Mouse (Mus musculus) hindbrain, embryonic 12.5 days (tissue): Measurements from ENCODE around the gene Thap4. TPM values are rescaled to one million over a fixed set of nuclear protein-coding genes. Genes with fewer than 3 reads are reported as not detected.

Experiments
- ATAC-seq: fragments of 200-750 bp; cut with Nextera tagmentation; 2 replicates; pipeline ENCODE4 v1.8.0; 2017; ENCODE audit warnings: moderate TSS enrichment; ENCODE audit not compliant: low FRiP score
- H3K27ac ChIP-seq: fragments of 300-500 bp; sonication (generic); 2 replicates; pipeline ENCODE4 v1.5.1; 2016; ENCODE audit warnings: mild to moderate bottlenecking
- H3K27me3 ChIP-seq: fragments of 300-500 bp; sonication (generic); 2 replicates; pipeline ENCODE4 v1.6.1; 2016; ENCODE audit warnings: mild to moderate bottlenecking
- H3K36me3 ChIP-seq: fragments of 300-500 bp; sonication (generic); 2 replicates; pipeline ENCODE4 v1.6.1; 2016; ENCODE audit warnings: mild to moderate bottlenecking
- H3K4me1 ChIP-seq: fragments of 300-500 bp; sonication (generic); 2 replicates; pipeline ENCODE4 v1.6.1; 2016
- H3K4me2 ChIP-seq: fragments of 300-500 bp; sonication (generic); replicated peaks from 2 replicates; pipeline ENCODE4 v1.6.1; 2016; ENCODE audit warnings: mild to moderate bottlenecking
- H3K4me3 ChIP-seq: fragments of 300-500 bp; sonication (generic); 2 replicates; pipeline ENCODE4 v1.5.1; 2016; ENCODE audit warnings: mild to moderate bottlenecking
- H3K9ac ChIP-seq: fragments of 300-500 bp; sonication (generic); 2 replicates; pipeline ENCODE4 v1.6.1; 2016; ENCODE audit warnings: mild to moderate bottlenecking, moderate library complexity
- H3K9me3 ChIP-seq: fragments of 300-500 bp; sonication (generic); replicated peaks from 2 replicates; pipeline ENCODE4 v1.6.1; 2016; ENCODE audit warnings: mild to moderate bottlenecking
- WGBS: fragments of 180-500 bp; shearing (Covaris S2); methylation state at CpG from one replicate; pipeline ENCODE4 v1.1.7; 2016; 5-methylcytosine and 5-hydroxymethylcytosine counted together
- polyA plus RNA-seq: library from polyadenylated mRNA; unstranded; fragments of >200 nt; fragmentation: Nextera tagmentation; extraction: Ambion mirVana; gene quantifications from 2 replicates; pipeline ENCODE4 v1.2.1, GENCODE M21; 2016

Thap4 gene
- polyA plus RNA-seq, 1 experiment from 2014 or later = 39.5 TPM

DNA sequence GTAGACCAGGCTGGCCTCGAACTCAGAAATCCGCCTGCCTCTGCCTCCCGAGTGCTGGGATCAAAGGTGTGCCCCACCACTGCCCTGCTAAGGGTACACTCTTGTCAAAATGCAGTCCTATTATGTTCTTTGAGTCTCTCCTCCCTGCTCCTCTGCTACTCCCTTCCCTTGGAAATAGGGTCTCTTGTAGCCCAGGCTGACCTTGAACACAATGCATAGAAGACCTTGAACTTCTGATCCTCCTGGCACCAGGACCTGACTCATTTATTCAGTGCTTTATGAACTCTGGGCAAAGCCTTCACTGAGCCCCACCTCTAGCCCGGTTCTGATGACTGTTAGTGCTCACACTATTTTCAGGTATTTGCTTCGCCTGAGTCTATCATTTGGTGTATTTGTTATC is 17.0 kb downstream of the Thap4 start:
- no peaks in the 10 kb centered on the region for H3K36me3 ChIP-seq
- H3K27me3 ChIP-seq = no peaks in the 10 kb centered on the region
- WGBS = 97% methylated on average over 5 of the region's 5 CpGs
- no peak overlapping the region for H3K9ac ChIP-seq
- no peak overlapping the region for H3K4me3 ChIP-seq
- no peak for ATAC-seq
- no peak overlapping the region for H3K4me2 ChIP-seq
- no peaks in the 10 kb centered on the region for H3K9me3 ChIP-seq
- no peak overlapping the region for H3K27ac ChIP-seq
- no peaks in the 10 kb centered on the region for H3K4me1 ChIP-seq

DNA sequence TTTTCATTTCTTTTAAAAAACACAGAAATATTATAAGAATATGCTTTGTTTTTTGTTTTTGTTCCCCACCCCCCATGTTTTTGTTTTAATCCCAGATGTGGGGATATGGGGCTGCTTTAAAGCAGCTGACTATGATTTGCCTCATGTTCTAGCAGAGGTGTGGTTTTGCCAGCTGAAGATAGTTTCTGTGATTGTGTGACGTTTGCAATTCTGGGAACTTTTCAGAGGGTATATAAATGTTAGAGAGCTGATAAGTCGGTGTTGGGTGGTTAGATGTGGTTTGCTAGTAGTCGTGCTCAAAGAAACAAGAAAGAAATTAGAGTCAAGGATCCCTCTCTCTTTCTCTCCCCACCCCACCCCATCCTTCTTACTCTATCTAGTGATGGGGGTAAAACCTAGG is 18.8 kb downstream of the Thap4 start:
- Histone ChIP-seq H3K4me3 (no peak overlapping the region), H3K36me3 (no peaks in the 10 kb centered on the region)
- 88% methylated on average over 3 of the region's 3 CpGs for WGBS

DNA sequence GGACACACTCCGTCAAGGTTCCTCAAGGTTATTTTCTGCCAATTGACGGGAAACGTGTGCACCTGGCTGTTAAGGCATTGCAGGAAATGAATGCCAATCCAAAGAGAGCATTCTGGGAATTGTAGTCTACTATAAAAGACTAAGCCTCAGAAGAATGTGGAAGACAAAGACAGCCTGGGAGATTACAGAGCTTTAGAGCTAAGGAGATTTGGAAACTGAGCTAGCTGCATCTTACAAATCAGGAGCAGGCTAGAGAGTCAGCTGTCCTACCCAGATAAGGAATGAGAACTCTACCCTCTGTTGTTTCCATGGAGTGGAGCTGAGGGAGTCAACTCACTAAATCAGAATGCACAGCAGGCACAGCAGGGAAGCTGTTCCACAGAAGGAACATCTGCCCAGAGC is 22.8 kb downstream of the Thap4 start:
- 21% methylated on average over 3 of the region's 3 CpGs for WGBS
- Histone ChIP-seq H3K9me3 (no peaks in the 10 kb centered on the region), H3K27me3 (no peaks in the 10 kb centered on the region), H3K4me1 (peaks cover 5% of the 10 kb centered on the region), H3K9ac (no peak overlapping the region), H3K36me3 (no peaks in the 10 kb centered on the region), H3K27ac (no peak overlapping the region), H3K4me3 (no peak overlapping the region), H3K4me2 (no peak overlapping the region)
- no peak for ATAC-seq

More for the DNA sequence above, 18.8 kb downstream of the Thap4 start:
- ATAC-seq = no peak
- Histone ChIP-seq H3K27ac (no peak overlapping the region), H3K9me3 (no peaks in the 10 kb centered on the region), H3K4me1 (peaks cover 5% of the 10 kb centered on the region), H3K27me3 (no peaks in the 10 kb centered on the region), H3K9ac (no peak overlapping the region), H3K4me2 (no peak overlapping the region)

DNA sequence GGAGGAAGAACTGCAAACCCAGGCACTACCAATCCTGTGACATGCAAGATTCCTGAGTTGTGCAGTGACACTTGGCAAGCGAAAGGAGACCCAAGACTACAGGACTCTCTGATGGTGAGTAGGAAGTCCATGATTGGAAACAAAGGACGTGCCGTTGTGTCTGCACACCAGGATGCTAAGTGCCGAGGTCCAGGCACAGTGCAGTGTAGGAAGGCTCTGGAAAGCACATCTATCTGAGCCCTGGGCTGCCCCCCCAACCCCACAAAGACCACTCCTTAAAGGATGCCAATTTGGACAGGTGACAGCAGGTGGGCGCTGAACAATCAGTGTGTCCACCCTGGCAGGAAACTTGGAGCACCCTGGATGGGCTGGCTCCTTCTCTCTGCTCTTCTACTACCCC is 23.6 kb downstream of the Thap4 start:
- Histone ChIP-seq H3K9ac (no peak overlapping the region), H3K27me3 (no peaks in the 10 kb centered on the region), H3K4me2 (no peak overlapping the region), H3K27ac (no peak overlapping the region), H3K4me1 (peaks cover 5% of the 10 kb centered on the region), H3K36me3 (no peaks in the 10 kb centered on the region), H3K9me3 (no peaks in the 10 kb centered on the region), H3K4me3 (no peak overlapping the region)
- ATAC-seq = no peak
- WGBS = 86% methylated on average over 5 of the region's 5 CpGs

DNA sequence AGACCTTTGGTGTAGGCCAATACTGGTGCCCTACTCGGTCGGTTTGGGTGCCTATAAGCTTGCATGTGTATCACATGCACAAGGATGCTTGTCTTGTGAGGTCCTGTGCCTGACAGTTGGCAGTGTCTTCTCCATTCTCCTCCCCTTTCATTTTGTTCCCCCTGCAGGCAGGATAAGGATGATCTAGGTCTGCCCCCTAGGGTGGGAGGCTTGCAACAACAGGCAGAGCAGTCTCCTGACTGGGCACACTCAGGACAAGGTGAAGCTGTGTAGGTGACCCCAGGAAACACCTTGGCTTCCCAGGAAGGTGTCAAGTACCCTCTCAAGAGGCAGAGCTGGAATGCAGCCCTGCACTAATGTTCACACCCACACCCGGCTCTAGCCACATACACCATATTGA is 27.7 kb downstream of the Thap4 start:
- WGBS = 71% methylated on average over 3 of the region's 3 CpGs
- Histone ChIP-seq H3K27me3 (no peaks in the 10 kb centered on the region), H3K4me2 (no peak overlapping the region)

DNA sequence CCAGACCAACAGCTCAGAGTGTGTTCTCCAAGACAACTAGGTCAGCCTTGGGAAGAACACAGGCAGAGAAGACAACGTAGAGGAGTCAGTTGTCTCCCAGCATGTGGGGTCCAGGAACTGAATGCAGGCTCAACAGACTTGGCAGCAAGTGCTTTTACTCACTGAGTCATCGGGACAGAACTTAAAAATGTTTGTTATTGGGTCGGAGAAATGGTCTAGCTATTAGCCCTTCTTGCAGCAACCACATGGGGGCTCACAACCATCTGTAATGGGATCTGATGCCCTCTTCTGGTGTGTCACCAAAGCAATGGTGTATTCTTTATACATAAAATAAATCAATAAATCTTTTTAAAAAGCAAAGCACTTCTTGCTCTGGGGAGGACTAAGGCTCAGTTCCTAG is 28.5 kb downstream of the Thap4 start:
- Histone ChIP-seq H3K27me3 (no peaks in the 10 kb centered on the region), H3K9me3 (no peaks in the 10 kb centered on the region), H3K36me3 (peaks cover 8% of the 10 kb centered on the region), H3K4me2 (no peak overlapping the region), H3K4me1 (no peaks in the 10 kb centered on the region), H3K27ac (no peak overlapping the region), H3K4me3 (no peak overlapping the region), H3K9ac (no peak overlapping the region)
- ATAC-seq = no peak
- 78% methylated on average over 3 of the region's 3 CpGs for whole genome bisulfite sequencing

More for the DNA sequence above, 27.7 kb downstream of the Thap4 start:
- Histone ChIP-seq H3K27ac (no peak overlapping the region), H3K4me1 (peaks cover 1% of the 10 kb centered on the region), H3K9me3 (no peaks in the 10 kb centered on the region), H3K9ac (no peak overlapping the region), H3K36me3 (peaks cover 8% of the 10 kb centered on the region), H3K4me3 (no peak overlapping the region)
- no peak for ATAC-seq

DNA sequence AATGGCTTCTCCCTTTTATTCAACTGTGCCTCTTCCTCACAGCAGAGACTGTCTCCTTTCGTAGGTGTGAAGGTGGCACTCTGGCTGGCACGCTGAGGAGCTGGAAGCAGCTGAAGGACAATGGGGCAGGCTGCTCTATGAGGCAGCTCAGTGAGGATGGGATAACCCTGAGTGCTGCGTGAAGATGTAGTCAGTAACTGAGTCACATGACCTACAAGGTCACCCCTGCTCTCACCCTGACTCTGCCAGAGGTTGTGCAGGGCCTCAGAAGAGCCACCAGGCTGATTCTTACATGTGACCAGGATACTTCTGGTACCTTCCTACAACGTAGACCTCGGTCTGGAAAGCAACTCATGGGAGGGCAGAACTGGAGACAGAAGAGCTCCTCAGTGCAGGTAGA is 29.0 kb downstream of the Thap4 start:
- WGBS = 90% methylated on average over 5 of the region's 5 CpGs

DNA sequence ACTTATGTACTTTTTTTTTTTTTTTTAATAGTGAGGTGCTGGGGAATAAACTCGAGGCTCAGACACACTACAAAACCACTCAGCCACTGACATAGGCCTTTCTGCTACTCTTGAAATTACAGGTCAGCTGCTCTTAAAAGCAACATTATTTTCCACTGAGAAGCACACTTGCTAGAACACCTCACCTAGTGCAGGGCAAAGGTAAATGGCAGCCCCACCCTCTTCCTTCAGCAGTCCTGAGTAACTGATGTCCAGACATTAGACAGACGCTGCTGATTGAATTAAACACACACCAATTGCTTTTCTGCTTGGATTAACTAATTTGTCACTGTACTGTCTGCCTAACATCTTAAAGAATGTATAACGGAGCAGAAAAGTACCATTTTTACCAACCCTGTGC is 30.0 kb downstream of the Thap4 start:
- Histone ChIP-seq H3K4me3 (no peak overlapping the region), H3K27ac (no peak overlapping the region), H3K4me2 (no peak overlapping the region), H3K9me3 (no peaks in the 10 kb centered on the region), H3K27me3 (no peaks in the 10 kb centered on the region), H3K4me1 (no peaks in the 10 kb centered on the region), H3K36me3 (peaks cover 11% of the 10 kb centered on the region), H3K9ac (no peak overlapping the region)
- ATAC-seq = no peak
- 86% methylated on average over 3 of the region's 3 CpGs for WGBS

More for the DNA sequence above, 29.0 kb downstream of the Thap4 start:
- ATAC-seq = no peak
- Histone ChIP-seq H3K4me2 (no peak overlapping the region), H3K9ac (no peak overlapping the region), H3K4me1 (no peaks in the 10 kb centered on the region), H3K27ac (no peak overlapping the region), H3K36me3 (peaks cover 8% of the 10 kb centered on the region), H3K4me3 (no peak overlapping the region), H3K27me3 (no peaks in the 10 kb centered on the region), H3K9me3 (no peaks in the 10 kb centered on the region)

DNA sequence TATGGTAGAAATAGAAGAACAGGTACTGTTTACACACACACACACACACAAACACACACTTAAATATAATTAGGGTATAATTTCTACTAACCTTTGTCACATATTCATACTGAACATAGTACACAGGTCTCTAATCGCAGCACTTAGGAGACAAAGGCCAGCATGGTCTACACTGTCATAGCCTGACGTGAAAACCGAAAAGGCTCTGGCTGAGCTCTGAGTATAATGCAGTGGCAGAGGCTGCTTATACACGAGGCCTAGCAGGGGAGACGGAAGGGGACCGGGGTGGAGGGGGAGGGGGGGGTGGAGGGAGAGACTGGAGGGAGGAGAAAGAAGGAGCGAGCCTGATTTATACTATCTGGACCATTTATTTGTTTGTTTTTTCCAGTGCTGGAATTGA is 33.1 kb downstream of the Thap4 start:
- H3K9me3 ChIP-seq = no peaks in the 10 kb centered on the region
- no peak overlapping the region for H3K9ac ChIP-seq
- no peak overlapping the region for H3K4me2 ChIP-seq
- ATAC-seq = no peak
- H3K4me1 ChIP-seq = no peaks in the 10 kb centered on the region
- WGBS = 67% methylated on average over 7 of the region's 7 CpGs
- H3K4me3 ChIP-seq = no peak overlapping the region
- peaks cover 13% of the 10 kb centered on the region for H3K36me3 ChIP-seq
- no peaks in the 10 kb centered on the region for H3K27me3 ChIP-seq
- no peak overlapping the region for H3K27ac ChIP-seq

DNA sequence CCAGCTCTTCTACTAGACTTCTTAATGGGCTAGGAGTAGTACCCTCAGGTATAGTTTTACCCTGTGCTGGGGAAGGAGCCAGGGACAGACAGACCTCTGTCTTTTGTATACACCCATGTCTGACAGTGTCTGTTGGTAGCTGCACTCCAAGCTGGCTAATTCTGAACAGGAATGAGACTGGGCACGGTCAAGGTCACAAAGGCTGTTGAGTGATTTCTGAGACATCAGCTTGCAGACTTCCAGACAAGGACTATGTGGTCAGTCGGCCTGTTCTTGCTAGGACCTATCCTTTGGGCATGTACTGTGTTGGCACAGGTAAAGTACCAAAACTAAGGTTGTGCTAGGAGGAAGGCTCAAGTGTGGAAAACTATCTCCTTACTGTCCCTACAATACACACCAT is 38.5 kb downstream of the Thap4 start:
- Histone ChIP-seq H3K9ac (no peak overlapping the region), H3K27me3 (no peaks in the 10 kb centered on the region), H3K9me3 (no peaks in the 10 kb centered on the region), H3K36me3 (peaks cover 27% of the 10 kb centered on the region), H3K4me3 (no peak overlapping the region), H3K4me2 (no peak overlapping the region), H3K27ac (no peak overlapping the region), H3K4me1 (no peaks in the 10 kb centered on the region)
- no peak for ATAC-seq
- WGBS = 90% methylated on average over 2 of the region's 2 CpGs

DNA sequence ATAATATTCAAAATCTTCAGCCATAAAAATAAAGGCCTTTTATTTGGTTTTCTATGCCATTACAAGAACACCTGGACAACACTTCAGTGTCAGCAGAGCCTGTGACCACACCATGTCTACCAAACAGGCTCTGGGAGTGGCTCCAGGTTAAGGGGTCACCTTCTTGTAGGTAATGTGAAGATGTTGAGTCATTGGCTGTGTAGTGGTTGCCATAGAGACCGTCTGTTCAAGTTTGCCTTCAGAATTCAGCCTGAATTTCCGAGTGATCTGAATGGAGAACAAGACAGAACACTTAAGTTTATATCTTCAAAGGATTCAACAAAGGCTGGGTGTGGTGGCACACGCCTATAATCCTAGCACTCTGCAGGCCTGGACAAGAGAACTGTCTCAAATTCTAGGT is 49.3 kb downstream of the Thap4 start:
- H3K27me3 ChIP-seq = no peaks in the 10 kb centered on the region
- H3K36me3 ChIP-seq = peaks cover 15% of the 10 kb centered on the region
- no peak overlapping the region for H3K4me2 ChIP-seq
- H3K9ac ChIP-seq = no peak overlapping the region
- WGBS = 72% methylated on average over 3 of the region's 3 CpGs
- H3K4me1 ChIP-seq = no peaks in the 10 kb centered on the region
- no peak overlapping the region for H3K4me3 ChIP-seq
- no peaks in the 10 kb centered on the region for H3K9me3 ChIP-seq
- H3K27ac ChIP-seq = no peak overlapping the region
- no peak for ATAC-seq

DNA sequence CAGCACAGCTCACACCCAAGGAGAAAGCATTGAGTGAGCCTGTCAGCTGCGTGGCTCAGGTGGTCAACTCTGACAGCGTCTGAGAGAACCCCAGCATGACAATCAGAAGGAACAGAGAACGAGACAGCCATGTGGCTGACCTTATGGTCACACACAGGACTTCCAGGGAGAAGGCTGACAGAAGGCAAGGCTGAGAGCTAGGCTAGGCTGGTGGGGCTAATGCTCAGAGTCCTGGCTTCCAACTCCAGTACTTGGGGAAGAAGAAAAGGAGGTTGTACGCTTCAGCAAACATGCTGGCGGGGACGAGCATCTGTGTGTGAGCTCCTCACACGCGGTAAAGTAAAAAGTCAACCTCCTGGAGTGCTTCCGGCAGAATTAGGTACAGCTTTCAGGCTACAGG is 50.3 kb downstream of the Thap4 start:
- Histone ChIP-seq H3K9me3 (no peaks in the 10 kb centered on the region), H3K4me2 (no peak overlapping the region), H3K4me3 (no peak overlapping the region), H3K36me3 (peaks cover 15% of the 10 kb centered on the region), H3K4me1 (no peaks in the 10 kb centered on the region), H3K27me3 (no peaks in the 10 kb centered on the region), H3K27ac (no peak overlapping the region), H3K9ac (no peak overlapping the region)
- 85% methylated on average over 9 of the region's 9 CpGs for WGBS
- ATAC-seq = no peak

DNA sequence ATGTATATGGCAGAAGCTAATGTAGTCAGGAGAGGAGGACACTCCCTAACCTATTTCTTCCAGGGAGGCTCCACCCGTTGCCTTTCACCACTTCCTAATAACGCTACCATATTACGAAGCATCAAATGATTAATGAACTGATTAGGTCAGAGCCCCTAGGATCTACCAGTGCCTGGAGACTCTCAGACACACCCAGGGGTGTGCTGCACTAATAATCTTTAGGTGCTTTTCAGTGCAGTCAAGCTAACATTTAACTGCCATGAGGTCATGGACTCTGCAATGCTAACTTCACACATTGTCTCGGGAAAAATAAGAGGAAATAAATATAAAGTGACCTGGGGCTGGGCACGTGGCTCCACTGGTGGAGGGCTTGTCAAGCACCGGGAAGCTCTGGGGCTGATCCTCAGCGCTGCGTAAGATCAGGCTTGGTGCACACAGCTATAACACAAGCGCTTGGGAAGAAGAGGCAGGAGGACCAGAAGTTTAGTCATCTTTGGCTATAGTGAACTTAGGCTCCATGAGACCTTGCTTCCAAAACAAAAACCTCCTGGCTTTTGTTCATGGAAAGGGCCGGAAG is 51.1 kb downstream of the Thap4 start:
- Histone ChIP-seq H3K9ac (no peak overlapping the region), H3K27ac (no peak overlapping the region), H3K4me1 (no peaks in the 10 kb centered on the region), H3K9me3 (no peaks in the 10 kb centered on the region), H3K4me2 (no peak overlapping the region), H3K36me3 (peaks cover 15% of the 10 kb centered on the region), H3K4me3 (no peak overlapping the region), H3K27me3 (no peaks in the 10 kb centered on the region)
- WGBS = 96% methylated on average over 10 of the region's 10 CpGs
- no peak for ATAC-seq
